Mouse (Mus musculus) midbrain, embryonic 15.5 days (tissue): Measurements from ENCODE around the gene Kif4. TPM values are rescaled to one million over a fixed set of nuclear protein-coding genes. Genes with fewer than 3 reads are reported as not detected.

ENCODE experiments used
- polyA plus RNA-seq: library from polyadenylated mRNA; unstranded; fragments of >200 nt; fragmentation: Nextera tagmentation; extraction: Ambion mirVana; gene quantifications from 2 replicates; pipeline ENCODE4 v1.2.1, GENCODE M21; 2015

Gene Kif4
- polyA plus RNA-seq, 1 experiment from 2014 or later, result 4.0 TPM

Other genes with a start within 250 kb of the Kif4 start
- gene Otud6a, start 196.7 kb upstream of the Kif4 start, polyA plus RNA-seq, result not detected in 2 replicates
- 0.10 and 0.37 TPM in 2 replicates for gene Awat2, start 183.0 kb upstream of the Kif4 start, polyA plus RNA-seq
- 23.2 and 24.9 TPM in 2 replicates for gene Igbp1, start 131.4 kb upstream of the Kif4 start, polyA plus RNA-seq
- gene Dgat2l6, start 100.9 kb upstream of the Kif4 start, polyA plus RNA-seq, result 0.05 TPM in 1 of 2 replicates, not detected in the other
- gene Awat1, start 53.5 kb upstream of the Kif4 start, polyA plus RNA-seq, result not detected in 2 replicates
- not detected in 2 replicates for gene P2ry4, start 30.9 kb upstream of the Kif4 start, polyA plus RNA-seq
- not detected in 2 replicates for gene Arr3, start 20.2 kb upstream of the Kif4 start, polyA plus RNA-seq
- 94.0 and 98.2 TPM in 2 replicates for gene Pdzd11, start 831 bp downstream of the Kif4 start, polyA plus RNA-seq
- 34.1 and 35.0 TPM in 2 replicates for gene Gdpd2, start 104.1 kb downstream of the Kif4 start, polyA plus RNA-seq
- 6.2 and 6.6 TPM in 2 replicates for gene Dlg3, start 142.0 kb downstream of the Kif4 start, polyA plus RNA-seq